Mouse (Mus musculus) MEL-GATA-1-ER (cell line): ENCODE results near the gene Iqsec3.
"Not testable (repeated sequence)": the region's sequence is repeated elsewhere in the genome, so short reads cannot be mapped to it uniquely, and the experiment has no call there.

ENCODE experiments used
- DNase-seq: peaks from one replicate; pipeline ENCODE4 v3.0.0-alpha.2; 2012; ENCODE audit warnings: low read depth; ENCODE audit errors: extremely low read depth

Iqsec3 gene

GRCm38 (mm10) chr6:121367099-121367498, 106.4 kb downstream of the Iqsec3 start:
- no peak for DNase-seq

GRCm38 (mm10) chr6:121366537-121366936, 106.9 kb downstream of the Iqsec3 start:
- not testable (repeated sequence) for DNase-seq

GRCm38 (mm10) chr6:121363956-121364355, 109.5 kb downstream of the Iqsec3 start:
- DNase-seq, result no peak

- DNase-seq, result no peak
These were observed 110.4 kb downstream of the Iqsec3 start for GRCm38 (mm10) chr6:121363061-121363460.

GRCm38 (mm10) chr6:121357232-121357631, 116.2 kb downstream of the Iqsec3 start:
- no peak for DNase-seq

DNA sequence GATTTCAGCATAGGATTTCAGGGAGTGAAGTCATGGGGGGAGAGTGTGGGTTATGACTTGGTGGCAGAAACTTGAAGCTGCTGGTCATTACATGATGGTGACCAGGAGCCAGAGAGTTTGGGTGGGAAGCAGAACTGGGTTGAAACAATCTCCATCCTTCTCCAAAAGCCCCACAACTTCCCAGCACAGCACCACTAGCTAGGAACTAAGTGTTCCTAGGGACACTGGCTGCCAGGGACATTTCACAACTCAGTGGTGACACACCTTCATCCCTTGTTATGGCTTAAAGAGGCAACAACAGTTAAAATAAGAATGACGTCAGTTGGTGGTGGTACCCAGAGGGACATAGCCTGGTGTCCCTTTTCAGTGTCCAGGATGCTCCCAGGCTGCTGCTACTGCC, 117.4 kb downstream of the Iqsec3 start:
- DNase-seq, result no peak

- DNase-seq, result no peak
These were observed 121.2 kb downstream of the Iqsec3 start for GRCm38 (mm10) chr6:121352276-121352675.

- no peak for DNase-seq
These were observed 127.0 kb downstream of the Iqsec3 start for GRCm38 (mm10) chr6:121346428-121346827.

- no peak for DNase-seq
These were observed 129.1 kb downstream of the Iqsec3 start for GRCm38 (mm10) chr6:121344329-121344728.

DNA sequence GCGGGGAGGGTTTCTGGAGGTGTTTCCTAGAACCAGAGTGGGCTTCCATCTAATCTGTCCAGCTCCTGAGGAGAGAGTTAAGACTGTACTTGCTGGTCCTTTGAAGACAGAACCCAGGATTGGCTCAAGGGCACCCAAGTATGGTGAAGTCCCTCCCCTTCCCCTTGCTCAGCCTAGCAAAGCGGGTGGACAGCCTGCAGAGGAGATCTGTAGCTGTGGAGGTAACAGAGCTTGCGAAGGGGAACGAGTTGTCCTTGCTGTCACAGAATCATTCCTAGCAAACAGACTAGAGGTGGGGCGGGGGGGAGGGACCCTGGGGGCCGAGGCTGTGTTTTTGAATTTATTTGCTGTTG, 129.7 kb downstream of the Iqsec3 start:
- DNase-seq, result no peak

DNA sequence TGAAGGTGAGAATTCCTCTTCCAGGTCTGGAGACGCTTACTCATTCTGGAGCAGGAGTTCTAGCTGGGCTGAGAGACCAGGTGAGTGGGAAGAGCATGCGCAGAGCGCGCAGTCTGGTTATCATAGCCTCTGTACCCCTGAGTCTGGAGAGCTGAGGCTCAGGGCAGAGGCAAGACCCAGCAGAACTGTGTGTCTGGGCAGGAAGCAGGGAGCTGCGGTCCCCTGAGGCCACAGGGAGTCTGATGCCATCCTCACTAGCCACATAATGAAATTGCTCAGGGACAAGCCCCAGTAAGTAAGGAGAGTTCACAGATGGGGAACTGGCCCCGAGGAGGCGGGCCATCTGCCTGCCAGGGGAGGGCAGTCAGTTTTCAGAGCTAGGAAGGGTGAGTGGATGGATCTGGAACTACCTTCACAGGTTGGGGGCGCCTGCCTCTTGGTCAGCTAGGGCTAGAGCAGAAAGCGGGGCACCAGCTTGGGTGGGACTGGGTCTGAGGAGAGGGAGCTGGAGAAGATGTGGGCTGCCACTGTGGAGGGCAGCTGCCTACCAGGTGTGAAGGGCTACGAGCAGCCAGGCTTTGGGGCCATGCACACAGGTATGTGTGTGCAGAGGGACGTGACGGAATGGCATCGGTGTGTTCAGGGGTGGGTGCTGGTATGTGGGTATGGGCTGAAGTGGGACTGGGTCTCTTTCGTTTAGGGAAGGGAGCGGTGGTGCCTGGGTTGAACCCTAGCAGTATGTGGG, 130.3 kb downstream of the Iqsec3 start, which contains the start of gene Slc6a12:
Gene Slc6a12 (plus strand): TSS at position 51 of the 745 bp plus-strand sequence.
- no peak for DNase-seq

DNA sequence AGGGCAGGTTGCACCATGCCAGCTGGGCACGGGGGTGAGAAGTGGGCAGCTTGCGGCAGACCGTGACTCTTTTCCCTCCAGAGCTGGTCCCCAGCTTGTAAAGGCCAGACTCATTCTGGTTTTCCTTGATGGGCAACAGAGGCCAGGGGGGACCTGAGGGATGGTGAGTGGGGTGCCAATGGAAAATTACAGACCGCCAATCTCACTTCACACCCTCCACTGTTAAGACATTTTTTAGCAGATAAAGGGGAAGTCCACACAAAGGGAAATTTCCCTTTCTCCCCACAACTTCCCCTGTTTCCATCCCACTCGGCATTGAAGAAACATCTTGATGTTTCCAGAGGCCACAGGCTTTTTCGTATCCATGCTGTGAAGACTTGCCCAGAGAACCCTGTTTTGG, 131.8 kb downstream of the Iqsec3 start:
- peak; percentile 10 for DNase-seq

DNA sequence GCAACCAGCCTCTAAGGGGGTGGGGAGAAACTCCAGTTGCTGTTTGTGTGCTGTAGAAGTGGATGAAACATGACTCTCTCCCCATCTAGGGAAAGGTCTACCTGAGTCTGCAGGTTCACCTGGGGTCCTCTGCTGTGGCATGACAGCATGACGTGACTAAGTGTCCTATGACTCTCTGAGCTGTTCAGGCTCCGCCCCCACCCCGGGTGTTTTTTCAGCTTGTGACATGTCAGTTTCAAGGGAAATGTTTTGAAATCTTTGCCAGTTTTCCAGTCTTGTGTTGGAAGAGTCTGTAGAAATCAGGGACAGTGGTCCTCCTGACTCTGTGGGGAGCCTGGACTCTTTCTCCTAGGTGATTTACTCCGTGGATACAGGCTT, 135.0 kb downstream of the Iqsec3 start:
- no peak for DNase-seq

GRCm38 (mm10) chr6:121337770-121338518, 135.5 kb downstream of the Iqsec3 start:
- peak; percentile 73 for DNase-seq

DNA sequence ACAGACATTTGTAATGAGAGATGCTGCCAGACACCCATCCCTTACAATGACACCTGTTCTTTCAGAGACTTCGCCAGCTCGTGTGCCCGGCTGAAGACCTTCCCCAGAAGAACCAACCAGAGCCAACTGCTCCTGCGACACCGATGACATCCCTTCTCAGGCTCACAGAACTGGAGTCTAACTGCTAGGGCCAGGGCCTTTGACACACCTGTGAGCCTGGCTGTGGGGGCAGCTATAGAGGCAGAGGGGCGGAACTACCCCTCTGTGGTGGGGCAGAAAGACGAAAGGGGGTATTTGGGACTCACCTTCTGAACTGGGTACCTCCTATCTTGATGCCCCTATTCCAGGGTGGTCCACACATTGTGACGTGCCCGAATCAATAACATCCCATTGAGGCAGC, 136.2 kb downstream of the Iqsec3 start:
- DNase-seq, result no peak

DNA sequence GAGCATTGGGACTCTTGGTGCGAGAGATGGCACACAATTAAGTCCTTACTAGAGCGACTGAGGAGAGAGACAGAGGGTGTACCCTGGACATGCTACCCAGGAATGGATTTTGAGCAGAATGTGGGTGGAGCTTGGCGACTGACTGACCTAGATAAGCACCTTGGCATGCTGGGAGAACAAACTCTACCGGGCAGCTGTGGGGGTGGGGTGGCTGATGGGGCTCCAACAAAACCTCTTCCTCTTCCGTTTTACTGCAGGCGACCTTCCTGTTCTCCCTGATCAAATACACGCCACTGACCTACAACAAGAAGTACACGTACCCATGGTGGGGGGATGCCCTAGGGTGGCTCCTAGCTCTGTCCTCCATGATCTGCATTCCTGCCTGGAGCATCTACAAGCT, 136.9 kb downstream of the Iqsec3 start:
- peak; percentile 68 for DNase-seq

- no peak for DNase-seq
These were observed 137.6 kb downstream of the Iqsec3 start for GRCm38 (mm10) chr6:121335841-121336240.

DNA sequence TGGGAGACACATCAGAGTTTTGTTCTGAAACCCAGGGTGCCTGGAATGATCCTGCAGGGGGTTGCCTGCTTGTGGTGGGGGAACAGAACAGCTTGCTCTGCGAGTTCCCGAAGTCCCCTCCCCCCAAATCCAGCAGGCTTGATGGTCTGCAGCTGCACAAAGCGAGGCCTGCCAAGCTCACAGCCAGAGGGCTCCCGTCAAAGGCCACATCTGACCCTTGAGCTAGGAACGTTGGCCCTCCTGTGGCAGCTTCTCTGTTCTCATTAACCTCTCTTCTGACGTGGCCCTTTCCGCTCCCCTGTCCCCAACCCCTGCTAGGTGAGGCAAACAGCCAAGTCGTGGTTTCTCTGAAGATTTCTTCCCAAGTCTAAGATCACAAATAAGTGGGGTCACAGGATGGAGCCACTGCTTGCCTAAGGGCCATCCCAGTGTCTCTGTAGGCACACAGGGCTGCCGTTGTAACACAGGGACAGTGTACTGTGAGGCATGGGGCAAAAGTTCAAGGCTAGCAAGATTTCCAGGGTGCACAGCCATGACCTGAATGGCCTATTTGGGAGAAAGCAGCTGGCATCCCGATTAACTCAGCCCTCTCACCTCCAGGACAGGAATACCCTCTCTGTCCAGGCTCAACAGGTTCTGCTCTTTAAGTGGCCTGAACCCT, 143.5 kb downstream of the Iqsec3 start:
- no peak for DNase-seq

- no peak for DNase-seq
These were observed 145.0 kb downstream of the Iqsec3 start for GRCm38 (mm10) chr6:121328417-121328884.

DNA sequence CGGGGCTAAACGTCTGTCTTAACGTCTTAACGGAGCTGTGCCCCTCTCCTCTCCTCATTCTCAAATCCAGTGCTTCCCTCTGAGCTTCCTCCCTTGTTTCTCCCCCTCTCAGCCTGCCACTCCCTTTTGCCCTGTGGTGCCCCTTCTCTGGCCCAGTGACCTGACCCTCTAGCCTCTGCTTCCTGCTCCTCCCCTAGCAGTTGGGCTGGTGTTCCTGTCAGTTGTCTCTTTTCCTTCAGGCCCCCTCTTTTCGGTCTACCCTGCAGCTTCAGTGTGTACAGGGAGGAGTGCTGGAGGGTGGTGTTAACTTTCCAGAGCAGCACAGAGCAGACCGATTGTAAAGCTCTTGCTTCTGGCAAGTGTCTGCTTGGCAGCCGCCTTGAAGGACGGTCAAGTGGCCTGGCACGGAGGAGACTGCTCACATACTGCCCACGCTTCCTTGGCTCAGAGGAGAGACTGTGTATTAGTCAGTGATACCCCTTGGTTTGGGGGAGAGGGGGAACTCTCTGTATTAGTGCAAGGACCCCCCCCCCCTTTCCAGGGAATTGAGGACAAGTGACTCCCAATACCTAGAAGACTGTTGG, 146.9 kb downstream of the Iqsec3 start:
- DNase-seq, result no peak

- no peak for DNase-seq
These were observed 147.7 kb downstream of the Iqsec3 start for GRCm38 (mm10) chr6:121325740-121326139.

DNA sequence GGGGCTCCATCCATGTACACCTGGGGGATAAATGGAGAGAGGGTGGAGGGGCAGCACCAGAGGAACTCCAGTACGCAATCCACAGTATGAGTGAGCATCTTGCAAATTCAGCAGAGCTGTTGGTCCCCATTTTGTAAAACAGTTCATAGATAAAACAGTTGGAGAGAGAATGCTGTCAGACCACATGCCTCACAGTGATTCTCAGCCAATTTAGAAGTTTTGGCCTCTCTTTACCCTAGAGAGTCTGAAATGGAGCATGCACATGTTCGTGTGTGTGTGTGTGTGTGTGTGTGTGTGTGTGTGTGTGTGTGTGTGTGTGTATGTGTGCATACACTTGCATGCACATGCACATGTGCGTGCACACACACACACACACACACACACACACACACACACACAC, 148.2 kb downstream of the Iqsec3 start:
- DNase-seq, result no peak
